Mouse (Mus musculus): ENCODE results near the gene Bhlhe40.

DNA sequence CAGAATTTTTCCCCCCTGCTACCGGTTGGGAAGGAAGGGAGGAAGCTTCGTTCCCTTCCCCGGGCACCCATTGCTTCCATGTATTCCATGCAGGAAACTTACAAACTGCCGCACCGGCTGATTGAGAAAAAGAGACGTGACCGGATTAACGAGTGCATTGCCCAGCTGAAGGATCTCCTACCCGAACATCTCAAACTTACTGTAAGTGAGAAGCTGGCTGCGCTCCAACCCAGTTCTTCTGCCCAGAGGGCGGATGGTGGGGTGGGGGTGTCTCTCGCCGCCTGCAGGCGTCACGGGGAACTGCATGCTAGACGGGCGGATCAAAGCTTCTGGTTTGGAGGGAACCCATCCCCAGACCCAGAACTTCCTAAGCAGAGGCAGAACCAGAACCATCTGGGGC lies 983 bp downstream of the Bhlhe40 start:
- peak; percentile 94 for TF ChIP-seq CTCF (IDR thresholded peaks at IDR 0.05; ENCODE audit: extremely low read depth, insufficient read depth, insufficient read length, insufficient replicate concordance)
- no peak for TF ChIP-seq POLR2A (IDR thresholded peaks at IDR 0.05; ENCODE audit: low read depth, low read length)

Data from spleen, adult 2 months (tissue).